Mouse (Mus musculus): ENCODE results near the gene Stx11.

Stx11 gene

GRCm38 (mm10) chr10:12964151-12965075 is at the start of gene Stx11:
Gene Stx11 (minus strand): TSS chr10:12964298.
- peak; percentile 34 for DNase-seq

GRCm38 (mm10) chr10:13008737-13009121 is 44.6 kb upstream of the Stx11 start:
- no peak for DNase-seq

GRCm38 (mm10) chr10:13007876-13008736 is 44.0 kb upstream of the Stx11 start:
- peak; percentile 98 for DNase-seq

GRCm38 (mm10) chr10:13005043-13005442 is 40.9 kb upstream of the Stx11 start, which contains the start of gene Sf3b5:
Gene Sf3b5 (plus strand): TSS chr10:13005343.
- no peak for DNase-seq

GRCm38 (mm10) chr10:12996736-12997477 is 32.8 kb upstream of the Stx11 start:
- peak; percentile 92 for DNase-seq

- no peak for DNase-seq
These were observed 29.4 kb upstream of the Stx11 start for GRCm38 (mm10) chr10:12993411-12994039.

GRCm38 (mm10) chr10:12991953-12992352 is 27.9 kb upstream of the Stx11 start:
- no peak for DNase-seq

GRCm38 (mm10) chr10:12986943-12987342 is 22.8 kb upstream of the Stx11 start:
- no peak for DNase-seq

GRCm38 (mm10) chr10:12986485-12986884 is 22.4 kb upstream of the Stx11 start:
- no peak for DNase-seq

- no peak for DNase-seq
These were observed 20.9 kb upstream of the Stx11 start for GRCm38 (mm10) chr10:12985028-12985427.

- no peak for DNase-seq
These were observed 19.4 kb upstream of the Stx11 start for GRCm38 (mm10) chr10:12983516-12983915.

- no peak for DNase-seq
These were observed 17.0 kb upstream of the Stx11 start for GRCm38 (mm10) chr10:12981071-12981470.

GRCm38 (mm10) chr10:12977787-12978212 is 13.7 kb upstream of the Stx11 start:
- no peak for DNase-seq

GRCm38 (mm10) chr10:12976552-12976951 is 12.5 kb upstream of the Stx11 start:
- DNase-seq: no peak

GRCm38 (mm10) chr10:12975957-12976356 is 11.9 kb upstream of the Stx11 start:
- no peak for DNase-seq

- DNase-seq: no peak
These were observed 11.4 kb upstream of the Stx11 start for GRCm38 (mm10) chr10:12975461-12975860.

- DNase-seq: no peak
These were observed 10.5 kb upstream of the Stx11 start for GRCm38 (mm10) chr10:12974572-12974971.

GRCm38 (mm10) chr10:12965669-12966180 is 1.6 kb upstream of the Stx11 start:
- no peak for DNase-seq

- DNase-seq: no peak
These were observed 543 bp downstream of the Stx11 start for GRCm38 (mm10) chr10:12963362-12964147.

GRCm38 (mm10) chr10:12962238-12962637 is 1.9 kb downstream of the Stx11 start:
- no peak for DNase-seq

GRCm38 (mm10) chr10:12961546-12961945 is 2.6 kb downstream of the Stx11 start:
- no peak for DNase-seq
